Mouse (Mus musculus) embryonic facial prominence, embryonic 15.5 days (tissue): ENCODE data around the gene Nrg3. TPM values are rescaled to one million over a fixed set of nuclear protein-coding genes. Genes with fewer than 3 reads are reported as not detected.
A peak's percentile ranks its signal among the peaks of the same experiment; 100 is the strongest.

Experiments
- ATAC-seq: fragments of 200-750 bp; cut with Nextera tagmentation; 2 replicates; pipeline ENCODE4 v1.8.0; 2017; ENCODE audit warnings: low read depth, moderate TSS enrichment; ENCODE audit not compliant: insufficient number of reproducible peaks, low FRiP score, low TSS enrichment
- H3K27ac ChIP-seq: fragments of 300-500 bp; sonication (generic); replicated peaks from 2 replicates; pipeline ENCODE4 v1.5.1; 2015; ENCODE audit warnings: mild to moderate bottlenecking, inconsistent platforms
- H3K27me3 ChIP-seq: fragments of 300-500 bp; sonication (generic); 2 replicates; pipeline ENCODE4 v1.6.1; 2015; ENCODE audit warnings: inconsistent platforms
- H3K36me3 ChIP-seq: fragments of 300-500 bp; sonication (generic); 2 replicates; pipeline ENCODE4 v1.6.1; 2015; ENCODE audit warnings: mild to moderate bottlenecking, inconsistent platforms
- H3K4me1 ChIP-seq: fragments of 300-500 bp; sonication (generic); 2 replicates; pipeline ENCODE4 v1.6.1; 2015; ENCODE audit warnings: inconsistent platforms
- H3K4me2 ChIP-seq: fragments of 300-500 bp; sonication (generic); replicated peaks from 2 replicates; pipeline ENCODE4 v1.6.1; 2015; ENCODE audit warnings: mild to moderate bottlenecking, inconsistent platforms
- H3K4me3 ChIP-seq: fragments of 300-500 bp; sonication (generic); replicated peaks from 2 replicates; pipeline ENCODE4 v1.5.1; 2015; ENCODE audit warnings: mild to moderate bottlenecking, inconsistent platforms
- H3K9ac ChIP-seq: fragments of 300-500 bp; sonication (generic); 2 replicates; pipeline ENCODE4 v1.6.1; 2015; ENCODE audit warnings: inconsistent platforms
- H3K9me3 ChIP-seq: fragments of 300-500 bp; sonication (generic); replicated peaks from 2 replicates; pipeline ENCODE4 v1.6.1; 2016; ENCODE audit warnings: inconsistent platforms
- WGBS: fragments of 180-500 bp; shearing (Covaris S2); methylation state at CpG from one replicate; pipeline ENCODE4 v1.1.7; 2015; 5-methylcytosine and 5-hydroxymethylcytosine counted together
- polyA plus RNA-seq: library from polyadenylated mRNA; unstranded; fragments of >200 nt; fragmentation: Nextera tagmentation; extraction: Ambion mirVana; gene quantifications from 2 replicates; pipeline ENCODE4 v1.2.1, GENCODE M21; 2015

Nrg3 gene
- polyA plus RNA-seq = 0.16 and 0.25 TPM in 2 replicates

DNA sequence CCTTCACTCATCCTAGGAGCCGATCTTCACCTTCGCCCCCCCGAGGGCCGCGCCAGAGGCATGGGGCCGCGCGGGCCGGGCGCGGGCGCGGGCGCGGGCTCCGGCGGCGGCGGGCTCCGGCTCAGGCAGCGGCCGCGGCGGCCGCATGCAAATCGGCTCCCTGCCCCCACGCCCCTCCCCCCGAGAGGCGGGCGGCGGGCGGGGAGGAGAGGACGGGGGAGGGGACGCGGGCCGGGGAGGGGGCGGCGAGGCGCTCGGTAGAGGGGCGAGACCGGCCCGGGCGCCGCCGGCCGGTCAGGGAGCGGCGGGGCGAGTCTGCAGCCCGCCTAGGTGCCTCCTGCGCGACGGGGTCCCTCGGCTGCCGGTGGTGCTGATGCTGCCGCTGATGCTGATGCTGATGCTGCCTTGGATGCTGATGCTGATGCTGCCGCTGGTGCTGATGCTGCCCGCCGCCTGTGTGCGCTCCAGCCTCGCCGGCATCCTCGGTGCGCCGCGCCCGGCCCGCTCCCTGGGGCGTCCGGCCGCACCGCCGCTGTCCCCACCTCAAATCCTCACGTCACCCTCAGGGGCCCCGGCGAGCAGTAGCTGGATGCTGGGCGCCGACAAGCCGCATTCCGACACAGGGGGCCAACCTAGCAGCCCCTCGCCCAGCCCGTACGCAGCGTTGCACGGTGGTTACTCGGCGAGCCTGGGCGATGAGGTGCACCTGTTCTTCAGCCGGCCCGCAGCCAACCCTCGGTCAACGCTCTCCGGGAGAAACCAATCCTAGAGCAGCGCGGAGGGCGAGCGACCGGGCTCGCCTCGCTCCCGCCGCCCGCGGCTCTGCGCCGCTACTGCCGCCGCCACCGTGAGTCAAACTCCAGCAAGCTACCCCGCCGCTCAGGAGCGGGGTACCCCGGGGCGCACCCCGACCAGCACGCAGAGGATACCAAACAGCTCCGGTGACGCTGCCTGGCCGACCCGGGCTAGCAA, at the start of gene Nrg3:
Gene Nrg3 (minus strand): TSS at position 299 of the 972 bp plus-strand sequence.
- no peak within 1 kb of the TSS for H3K9ac ChIP-seq
- H3K4me1 ChIP-seq = peaks cover 20% of the 10 kb centered on the region
- H3K36me3 ChIP-seq = no peaks in the 10 kb centered on the region
- no peaks in the 10 kb centered on the region for H3K9me3 ChIP-seq
- under 1% methylated on average over 100 of the region's 121 CpGs for WGBS
- peak within 1 kb of the TSS; percentile 83 for H3K4me2 ChIP-seq
- H3K27me3 ChIP-seq = peaks cover 71% of the 10 kb centered on the region
- ATAC-seq = peak; percentile 34; the same call in 1 of the 2 replicates
- H3K27ac ChIP-seq = no peak within 1 kb of the TSS
- peak within 1 kb of the TSS; percentile 48 for H3K4me3 ChIP-seq

DNA sequence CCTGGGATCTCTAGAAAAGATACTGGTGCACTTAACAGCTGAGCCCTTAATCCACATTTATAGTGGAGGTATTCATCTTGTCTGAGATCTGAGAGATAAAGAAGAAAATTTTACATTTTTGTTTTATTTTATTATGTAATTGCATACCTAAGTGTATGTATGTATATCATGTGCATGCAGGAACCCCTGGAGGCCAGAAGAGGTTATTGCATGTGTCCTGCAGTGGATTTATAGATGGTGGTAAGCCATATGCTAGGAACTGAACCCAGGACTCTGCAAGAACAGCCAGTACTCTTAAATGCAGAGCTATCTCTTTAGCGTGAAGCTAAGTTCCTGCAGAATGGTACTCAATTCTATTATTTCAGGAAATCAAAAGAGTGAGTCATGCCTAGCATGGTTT, 36.1 kb upstream of the Nrg3 start:
- no peak overlapping the region for H3K9ac ChIP-seq
- no peaks in the 10 kb centered on the region for H3K9me3 ChIP-seq
- WGBS = 86% methylated on average over 1 of the region's 1 CpGs
- H3K27ac ChIP-seq = no peak overlapping the region
- H3K4me2 ChIP-seq = no peak overlapping the region
- H3K4me3 ChIP-seq = no peak overlapping the region
- H3K27me3 ChIP-seq = no peaks in the 10 kb centered on the region
- no peak for ATAC-seq
- no peaks in the 10 kb centered on the region for H3K36me3 ChIP-seq
- H3K4me1 ChIP-seq = no peaks in the 10 kb centered on the region

DNA sequence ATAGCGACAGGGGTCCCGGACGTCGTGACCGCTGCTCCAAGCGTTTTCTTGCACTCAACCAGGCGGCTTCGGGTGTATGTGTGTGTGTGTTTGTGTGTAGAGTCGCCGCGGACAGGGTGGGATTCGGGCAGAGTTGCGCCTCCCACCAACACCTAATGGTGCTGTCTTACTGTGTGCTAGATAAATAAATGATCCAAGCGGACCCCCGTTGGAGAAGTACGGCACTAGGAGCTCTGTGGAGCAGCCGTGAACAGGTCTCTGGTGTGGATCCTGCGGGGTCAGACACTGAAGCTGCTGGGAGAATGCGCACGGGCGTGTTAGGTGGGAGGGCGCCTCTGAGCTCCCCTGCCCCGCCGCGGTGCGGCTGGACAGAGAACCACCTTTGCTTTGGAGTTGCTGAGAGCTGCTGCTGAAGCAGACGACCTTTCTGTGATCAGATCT, 903 bp upstream of the Nrg3 start:
- peaks cover 20% of the 10 kb centered on the region for H3K4me1 ChIP-seq
- peaks cover 73% of the 10 kb centered on the region for H3K27me3 ChIP-seq
- peak overlapping the region; percentile 83 for H3K4me2 ChIP-seq
- no peak for ATAC-seq
- no peaks in the 10 kb centered on the region for H3K9me3 ChIP-seq
- WGBS = 2% methylated on average over 27 of the region's 27 CpGs
- no peak overlapping the region for H3K27ac ChIP-seq
- no peak overlapping the region for H3K9ac ChIP-seq
- H3K4me3 ChIP-seq = peak overlapping the region; percentile 48
- H3K36me3 ChIP-seq = no peaks in the 10 kb centered on the region

DNA sequence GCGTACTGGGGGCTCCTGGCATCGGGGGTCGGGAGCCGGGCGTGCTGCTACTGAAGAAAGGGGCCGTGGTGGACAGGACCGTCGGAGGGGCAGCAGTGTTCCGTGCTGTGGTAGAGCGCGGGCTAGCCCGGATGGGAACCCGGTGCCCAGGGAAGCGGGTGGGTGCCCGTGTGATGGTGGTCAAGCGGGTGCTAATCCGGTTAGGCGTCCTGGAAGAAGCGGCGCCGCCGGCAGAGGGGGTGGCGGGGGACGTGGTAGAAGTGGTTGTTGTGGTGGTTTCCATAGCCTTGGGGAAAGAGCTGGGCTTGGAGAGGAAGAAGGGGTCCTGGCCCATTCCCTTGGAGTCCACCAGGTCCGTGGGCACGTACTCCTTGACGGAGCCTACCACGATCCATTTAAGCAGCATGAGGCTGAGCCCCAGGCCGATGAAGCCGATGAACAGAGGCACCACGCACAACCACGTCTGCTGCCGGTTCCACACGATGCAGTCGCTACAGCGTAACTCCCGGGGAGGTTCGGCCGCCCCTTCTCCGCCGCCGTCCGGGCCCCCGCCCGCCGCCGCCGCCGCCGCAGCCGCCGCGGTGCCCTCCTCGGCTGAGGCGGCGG, 639 bp downstream of the Nrg3 start:
- WGBS = 2% methylated on average over 56 of the region's 56 CpGs
- peaks cover 71% of the 10 kb centered on the region for H3K27me3 ChIP-seq
- peak overlapping the region; percentile 83 for H3K4me2 ChIP-seq
- H3K9me3 ChIP-seq = no peaks in the 10 kb centered on the region
- 0 out of 2 replicates have a peak, but pooled peaks have one; percentile 4 for ATAC-seq
- H3K36me3 ChIP-seq = no peaks in the 10 kb centered on the region
- peak overlapping the region; percentile 48 for H3K4me3 ChIP-seq
- no peak overlapping the region for H3K9ac ChIP-seq
- no peak overlapping the region for H3K27ac ChIP-seq
- H3K4me1 ChIP-seq = peaks cover 20% of the 10 kb centered on the region

DNA sequence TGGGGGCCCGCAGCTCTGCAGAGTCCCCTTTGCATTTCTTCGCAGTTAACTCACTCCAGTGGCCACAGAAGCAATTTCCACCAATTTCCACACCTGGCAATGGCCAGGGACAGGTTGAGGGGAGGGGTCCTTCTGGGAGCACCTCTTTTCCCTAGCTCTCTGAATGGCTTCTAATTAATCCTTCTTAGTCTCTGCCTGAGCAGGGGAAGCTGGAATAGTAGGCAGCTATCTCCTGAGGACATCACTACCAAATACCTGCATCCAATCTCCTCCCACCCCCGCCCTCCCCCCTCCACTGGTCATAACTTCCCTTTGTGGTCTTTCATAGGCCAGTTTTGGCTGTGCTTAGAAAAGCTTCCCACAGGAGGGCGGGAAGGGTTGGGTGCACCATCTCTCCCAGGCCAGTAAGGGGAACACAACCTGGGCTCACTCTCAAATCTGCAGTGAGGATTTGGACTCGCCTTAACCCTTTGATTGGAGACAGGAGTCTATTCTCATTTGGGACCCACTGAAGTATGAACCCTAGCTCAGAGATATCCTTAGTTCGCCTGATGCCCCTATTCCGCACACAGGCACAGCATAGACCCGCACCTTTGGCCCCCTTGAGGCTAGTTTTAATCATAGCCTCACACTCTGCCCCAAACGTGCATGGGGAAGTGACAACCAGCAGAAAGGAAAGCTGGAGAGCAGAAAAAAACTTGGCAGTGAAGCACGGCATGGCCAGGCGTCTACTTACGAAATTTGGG, 1.5 kb downstream of the Nrg3 start:
- peaks cover 66% of the 10 kb centered on the region for H3K27me3 ChIP-seq
- H3K9me3 ChIP-seq = no peaks in the 10 kb centered on the region
- H3K4me1 ChIP-seq = peaks cover 20% of the 10 kb centered on the region
- 3% methylated on average over 12 of the region's 12 CpGs for WGBS
- H3K4me3 ChIP-seq = 0 out of 2 replicates have a peak overlapping the region, but pooled peaks have one; percentile 48
- no peak overlapping the region for H3K27ac ChIP-seq
- no peak overlapping the region for H3K9ac ChIP-seq
- ATAC-seq = no peak
- peak overlapping the region; percentile 83 for H3K4me2 ChIP-seq
- no peaks in the 10 kb centered on the region for H3K36me3 ChIP-seq

DNA sequence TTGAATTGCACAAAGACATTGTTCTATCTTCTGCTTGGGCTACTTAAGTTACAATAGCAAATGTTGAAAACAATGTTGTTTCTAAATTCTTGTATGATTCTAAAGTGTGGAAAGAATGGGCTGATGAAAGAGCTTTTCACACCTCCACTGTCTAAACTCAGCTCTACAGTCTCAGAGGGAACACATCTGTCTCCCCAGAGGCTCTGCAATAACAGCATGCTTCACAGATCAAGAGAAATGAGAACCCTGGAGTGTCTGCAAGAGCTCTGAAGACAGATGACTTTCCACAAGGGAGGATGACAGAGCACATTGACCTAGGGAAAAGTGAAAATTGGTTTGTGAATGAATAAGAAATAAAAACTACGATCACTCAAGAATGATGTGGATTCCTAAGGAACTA, 27.4 kb downstream of the Nrg3 start:
- Histone ChIP-seq H3K4me1 (no peaks in the 10 kb centered on the region), H3K27me3 (no peaks in the 10 kb centered on the region), H3K27ac (no peak overlapping the region), H3K4me3 (no peak overlapping the region), H3K9ac (no peak overlapping the region), H3K4me2 (no peak overlapping the region), H3K36me3 (no peaks in the 10 kb centered on the region), H3K9me3 (no peaks in the 10 kb centered on the region)
- 78% methylated on average over 1 of the region's 1 CpGs for WGBS
- ATAC-seq = no peak

DNA sequence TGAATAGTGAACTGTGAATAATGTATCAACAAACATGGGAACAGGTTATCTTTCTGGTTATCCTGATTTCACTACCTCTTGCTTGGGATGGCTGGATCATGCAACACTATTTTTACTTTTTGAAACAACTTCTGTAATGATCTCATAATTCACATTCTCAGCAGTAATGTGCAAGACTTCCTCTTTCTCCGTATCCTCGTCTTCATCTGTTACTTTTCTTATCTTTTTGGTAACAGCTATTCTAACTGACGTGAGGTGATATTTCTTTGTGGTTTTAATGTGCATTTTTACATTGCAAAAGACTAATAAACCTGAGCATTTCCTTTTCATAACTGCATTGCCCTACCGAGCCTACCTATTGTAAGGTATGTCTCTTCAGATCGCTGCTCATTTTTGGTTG, 44.4 kb downstream of the Nrg3 start:
- H3K27me3 ChIP-seq = no peaks in the 10 kb centered on the region
- H3K9me3 ChIP-seq = no peaks in the 10 kb centered on the region
- H3K36me3 ChIP-seq = no peaks in the 10 kb centered on the region
- no peak overlapping the region for H3K9ac ChIP-seq
- no peak for ATAC-seq
- H3K4me3 ChIP-seq = no peak overlapping the region
- H3K4me1 ChIP-seq = no peaks in the 10 kb centered on the region
- H3K4me2 ChIP-seq = no peak overlapping the region
- H3K27ac ChIP-seq = no peak overlapping the region
- 86% methylated on average over 5 of the region's 5 CpGs for WGBS

DNA sequence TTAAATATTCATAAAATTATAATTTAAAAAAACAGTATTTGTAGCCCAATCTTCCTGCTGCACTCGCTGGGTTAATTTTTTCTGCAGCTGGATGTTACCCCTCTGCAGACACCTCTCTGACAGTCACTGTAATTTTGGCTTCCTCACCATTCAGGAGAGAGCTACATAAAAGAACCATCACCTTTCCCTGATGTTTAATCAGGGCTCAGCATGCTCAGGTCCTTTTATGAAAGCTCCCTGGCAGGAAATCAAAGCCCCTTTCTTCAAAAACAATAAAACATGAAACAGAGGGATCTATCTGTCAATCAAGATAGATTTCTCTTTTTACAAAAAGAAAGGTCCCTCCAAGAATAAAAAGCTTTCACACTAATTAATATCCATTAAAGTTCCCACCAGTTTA, 51.0 kb downstream of the Nrg3 start:
- Histone ChIP-seq H3K4me2 (no peak overlapping the region), H3K9ac (no peak overlapping the region), H3K27me3 (no peaks in the 10 kb centered on the region), H3K9me3 (no peaks in the 10 kb centered on the region), H3K36me3 (no peaks in the 10 kb centered on the region), H3K27ac (no peak overlapping the region), H3K4me1 (no peaks in the 10 kb centered on the region), H3K4me3 (no peak overlapping the region)
- no peak for ATAC-seq
- WGBS = 60% methylated on average over 1 of the region's 1 CpGs

DNA sequence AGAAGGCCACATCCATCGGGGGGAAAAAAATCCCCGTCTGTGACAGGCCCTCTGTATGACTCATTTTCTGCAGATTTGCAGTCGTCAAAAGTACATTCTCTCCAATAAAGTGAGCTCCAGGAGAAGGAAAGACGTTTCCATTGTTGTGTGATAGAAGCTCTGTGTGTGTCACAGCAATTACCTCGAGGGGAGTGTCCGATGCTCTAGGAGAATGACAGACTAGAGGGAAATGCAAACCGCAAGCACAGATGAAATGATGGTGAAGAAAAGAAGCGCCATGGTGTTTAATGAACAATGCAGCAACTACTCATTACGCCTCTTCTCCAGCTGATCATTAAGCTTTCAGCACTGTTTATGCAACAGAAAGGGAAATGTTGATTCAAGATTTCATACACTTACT, 59.6 kb downstream of the Nrg3 start:
- Histone ChIP-seq H3K27ac (no peak overlapping the region), H3K9ac (no peak overlapping the region), H3K4me3 (no peak overlapping the region), H3K9me3 (no peaks in the 10 kb centered on the region), H3K36me3 (no peaks in the 10 kb centered on the region), H3K27me3 (no peaks in the 10 kb centered on the region), H3K4me1 (no peaks in the 10 kb centered on the region), H3K4me2 (no peak overlapping the region)
- no peak for ATAC-seq
- 50% methylated on average over 9 of the region's 9 CpGs for WGBS

DNA sequence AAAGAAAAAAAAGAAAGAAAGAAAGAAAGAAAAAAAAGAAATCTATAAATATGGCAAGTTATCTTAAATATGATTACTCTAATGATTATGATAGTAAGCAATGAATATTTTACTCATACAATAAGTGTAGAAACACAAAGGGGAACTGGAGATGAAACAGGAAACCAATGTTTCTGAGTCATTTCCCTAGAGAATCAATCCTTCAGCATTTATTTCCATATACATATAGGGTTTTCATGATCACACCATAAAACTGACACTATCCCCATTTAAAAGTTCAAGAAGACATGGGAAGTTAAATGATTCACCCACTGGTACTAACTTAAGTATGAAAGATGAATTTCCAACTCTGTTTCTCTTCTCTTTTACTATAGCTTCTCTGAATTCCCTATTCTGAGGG, 86.0 kb downstream of the Nrg3 start:
- ATAC-seq = no peak

DNA sequence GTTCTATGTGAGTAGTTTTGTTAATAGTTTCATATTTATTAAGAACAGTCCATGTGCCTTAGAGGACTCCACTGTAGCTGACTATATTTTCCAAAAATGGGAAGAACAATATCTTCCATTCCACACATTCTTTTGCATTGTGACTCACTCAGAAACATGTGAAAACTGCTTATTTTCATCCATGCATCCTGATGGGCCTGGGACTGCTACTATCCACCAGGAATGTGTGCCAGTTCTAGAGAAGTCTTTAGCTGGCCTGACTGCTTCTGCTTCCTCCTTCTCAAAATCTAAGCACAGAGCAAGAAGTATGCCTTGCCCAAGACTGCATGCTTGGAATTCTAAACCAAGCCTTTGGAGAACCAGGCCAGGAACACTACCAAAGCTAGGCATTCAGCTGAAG, 91.6 kb downstream of the Nrg3 start:
- Histone ChIP-seq H3K27me3 (no peaks in the 10 kb centered on the region), H3K9me3 (no peaks in the 10 kb centered on the region), H3K36me3 (no peaks in the 10 kb centered on the region), H3K4me2 (no peak overlapping the region), H3K4me3 (no peak overlapping the region), H3K27ac (no peak overlapping the region), H3K4me1 (no peaks in the 10 kb centered on the region), H3K9ac (no peak overlapping the region)
- no peak for ATAC-seq

More for the DNA sequence above, 86.0 kb downstream of the Nrg3 start:
- no peak overlapping the region for H3K4me3 ChIP-seq
- H3K4me2 ChIP-seq = no peak overlapping the region
- H3K9me3 ChIP-seq = no peaks in the 10 kb centered on the region
- no peaks in the 10 kb centered on the region for H3K4me1 ChIP-seq
- no peaks in the 10 kb centered on the region for H3K36me3 ChIP-seq
- H3K27me3 ChIP-seq = no peaks in the 10 kb centered on the region
- H3K9ac ChIP-seq = no peak overlapping the region
- H3K27ac ChIP-seq = no peak overlapping the region
